ENCODE assay signal across 8 mouse cellular contexts in the genomic region with DNA sequence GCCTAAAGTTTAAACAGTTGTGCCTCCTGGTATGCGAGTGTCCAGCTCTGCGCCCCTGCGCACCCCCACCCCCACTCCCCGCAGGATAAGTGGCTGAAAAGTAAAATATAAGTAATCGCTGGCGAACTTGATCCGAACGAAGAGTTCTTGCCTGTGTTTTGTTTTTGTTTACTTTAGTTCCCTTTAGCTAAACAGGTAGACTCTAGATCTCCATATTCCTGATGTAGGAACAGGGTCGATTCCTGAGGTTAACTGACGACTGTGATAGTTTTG. TPM values are rescaled to one million over a fixed set of nuclear protein-coding genes. Genes with fewer than 3 reads are reported as not detected.
A peak's percentile ranks its signal among the peaks of the same experiment; 100 is the strongest.
DNase-seq lines count a peak whose midpoint lies in the region; ATAC-seq and TF ChIP-seq lines count a peak whose summit lies in the region.

No protein-coding gene starts in this region.

- peak overlapping the region; percentile 91 for H3K4me2 ChIP-seq in liver, embryonic 16.5 days (ENCODE audit: low read depth, low read length)

- peaks cover 41% of the 10 kb centered on the region for H3K4me1 ChIP-seq in E14TG2a.4 (replicated peaks; ENCODE audit: low read depth, low read length)
- peaks cover 24% of the 10 kb centered on the region for H3K4me1 ChIP-seq in liver, embryonic 16.5 days (ENCODE audit: control insufficient read depth, low read depth, low read length)

- no peak for ATAC-seq in liver, embryonic 16.5 days (ENCODE audit: low read depth)

- intact Hi-C loops in gastrocnemius, adult 2 months (cut with DNase I): loop anchor here (5.0 kb wide), 1 partner anchor 167 kb away; no protein-coding TSS in a partner anchor
- intact Hi-C loops in gastrocnemius, postnatal 14 days (cut with DNase I; ENCODE audit: low total_unique reads): no loop called here

- peak overlapping the region; percentile 95 for H3K27ac ChIP-seq in gastrocnemius, adult 2 months
- peak overlapping the region; percentile 69 for H3K27ac ChIP-seq in liver, embryonic 16.5 days (ENCODE audit: low read length)

- peak overlapping the region; percentile 72 for H3K9ac ChIP-seq in liver, embryonic 16.5 days (ENCODE audit: low read depth, low read length)

- H3K27me3 ChIP-seq in E14TG2a.4 (ENCODE audit: insufficient read depth, low read length): 0 out of 2 replicates have a peak, but pooled peaks cover 2% of the 10 kb centered on the region
- no peaks in the 10 kb centered on the region for H3K27me3 ChIP-seq in liver, embryonic 16.5 days (ENCODE audit: control insufficient read depth, insufficient read depth, low read depth, low read length)

- TF ChIP-seq CTCF in gastrocnemius, adult 2 months (IDR thresholded peaks at IDR 0.05): no peak
- TF ChIP-seq CTCF in E14TG2a.4 (conservative IDR thresholded peaks at IDR 0.05; ENCODE audit: low read length): no peak

- 22% methylated on average over 10 of the region's 10 CpGs for whole genome bisulfite sequencing in liver, embryonic 16.5 days (ENCODE audit: insufficient replicate concordance)

- no peaks in the 10 kb centered on the region for H3K36me3 ChIP-seq in E14TG2a.4 (ENCODE audit: insufficient read depth, low read length)
- no peaks in the 10 kb centered on the region for H3K36me3 ChIP-seq in liver, embryonic 16.5 days (ENCODE audit: control insufficient read depth, insufficient read depth)

- no peak for DNase-seq in gastrocnemius, adult 2 months
- DNase-seq in gastrocnemius, postnatal 14 days: no peak
- peak; percentile 17 for DNase-seq in heart, postnatal 4 days
- DNase-seq in frontal cortex, postnatal 25 days (ENCODE audit: low spot score in 2 of 2): no peak
- DNase-seq in gastrocnemius, postnatal 10 days: no peak
- no peak for DNase-seq in left cerebral cortex, adult 18-20 months (ENCODE audit: low spot score in 2 of 2)

- no peaks in the 10 kb centered on the region for H3K9me3 ChIP-seq in E14TG2a.4 (ENCODE audit: low read length)
- H3K9me3 ChIP-seq in liver, embryonic 16.5 days (replicated peaks; ENCODE audit: control insufficient read depth, low read length): no peaks in the 10 kb centered on the region

- peak overlapping the region; percentile 100 for H3K4me3 ChIP-seq in gastrocnemius, adult 2 months
- peak overlapping the region; percentile 94 for H3K4me3 ChIP-seq in E14TG2a.4 (replicated peaks; ENCODE audit: low read length)
- peak overlapping the region; percentile 95 for H3K4me3 ChIP-seq in liver, embryonic 16.5 days (ENCODE audit: low read depth, low read length)

RNA-seq across cellular contexts. Expression of a gene that starts 0.8 kb away (rescaled TPM):
- 10 to 100 TPM; 29.9 to 38.6 TPM for total RNA-seq in gastrocnemius, adult 2 months (2021)
- 10 to 100 TPM; 27.3 to 33.2 TPM for total RNA-seq in gastrocnemius, postnatal 14 days (2021)
- total RNA-seq in heart, postnatal 4 days (2021): 10 to 100 TPM; 52.7 to 56.2 TPM
- 20.0 and 22.3 TPM in 2 replicates for polyA plus RNA-seq in liver, embryonic 16.5 days (2015; fragmentation: Nextera tagmentation; extraction: Ambion mirVana)
- 10 to 100 TPM; 36.5 to 39.7 TPM for total RNA-seq in gastrocnemius, postnatal 10 days (2021)
- 10 to 100 TPM; 62.6 to 69.2 TPM for total RNA-seq in left cerebral cortex, adult 18-20 months (2021)

RNA-seq across cellular contexts. Expression of a gene that starts 47.2 kb away (rescaled TPM):
- total RNA-seq in gastrocnemius, adult 2 months (2021): 1,000 to 10,000 TPM; 5,559 to 6,662 TPM
- total RNA-seq in gastrocnemius, postnatal 14 days (2021): 1,000 to 10,000 TPM; 4,410 to 4,654 TPM
- 1 to 10 TPM; 4.1 to 6.5 TPM for total RNA-seq in heart, postnatal 4 days (2021)
- polyA plus RNA-seq in liver, embryonic 16.5 days (2015; fragmentation: Nextera tagmentation; extraction: Ambion mirVana): 3.9 and 10.2 TPM in 2 replicates
- 1,000 to 10,000 TPM; 3,675 to 3,755 TPM for total RNA-seq in gastrocnemius, postnatal 10 days (2021)
- under 1 TPM; 0.79 to 0.98 TPM for total RNA-seq in left cerebral cortex, adult 18-20 months (2021)

Comparison
In these comparisons a context has a peak if more than half of its experiments do, and no peak if none do; other contexts are left out.
1. RNA of a gene that starts 47.2 kb away (total RNA-seq): 5,559 to 6,662 TPM in gastrocnemius, adult 2 months, 4,410 to 4,654 TPM in gastrocnemius, postnatal 14 days and 3,675 to 3,755 TPM in gastrocnemius, postnatal 10 days; 4.1 to 6.5 TPM in heart, postnatal 4 days and 0.79 to 0.98 TPM in left cerebral cortex, adult 18-20 months; every median in the first group is over 100 times any median in the second.
2. Peak in every context shown above with its lines, with median percentiles within 50 percentile points of each other: H3K4me3 ChIP-seq.